Mouse (Mus musculus): Measurements from ENCODE around the gene U2af2. TPM values are rescaled to one million over a fixed set of nuclear protein-coding genes. Genes with fewer than 3 reads are reported as not detected.

Gene U2af2
- polyA plus RNA-seq, 1 experiment from 2014 or later = 115 TPM

- no peak for ATAC-seq (ENCODE audit: low FRiP score, low TSS enrichment)
- peaks cover 32% of the 10 kb centered on the region for H3K36me3 ChIP-seq (ENCODE audit: control insufficient read depth, insufficient read depth, low read length)
- no peaks in the 10 kb centered on the region for H3K27me3 ChIP-seq (ENCODE audit: control insufficient read depth, insufficient read depth, low read length)
- no peak overlapping the region for H3K4me2 ChIP-seq (ENCODE audit: low read length)
- no peak overlapping the region for H3K27ac ChIP-seq (replicated peaks; ENCODE audit: low read depth, low read length)
- DNase-seq = no peak
- WGBS = 95% methylated on average over 10 of the region's 10 CpGs
- no peaks in the 10 kb centered on the region for H3K4me1 ChIP-seq (ENCODE audit: control insufficient read depth, insufficient read depth, low read length)
- H3K4me3 ChIP-seq (replicated peaks; ENCODE audit: low read depth, low read length) = no peak overlapping the region
- H3K9ac ChIP-seq (replicated peaks; ENCODE audit: low read length) = no peak overlapping the region
- H3K9me3 ChIP-seq (ENCODE audit: control insufficient read depth, low read length) = no peaks in the 10 kb centered on the region
Observed at GRCm38 (mm10) chr7:5101066-5101663, 39.2 kb downstream of the U2af2 start.

DNA sequence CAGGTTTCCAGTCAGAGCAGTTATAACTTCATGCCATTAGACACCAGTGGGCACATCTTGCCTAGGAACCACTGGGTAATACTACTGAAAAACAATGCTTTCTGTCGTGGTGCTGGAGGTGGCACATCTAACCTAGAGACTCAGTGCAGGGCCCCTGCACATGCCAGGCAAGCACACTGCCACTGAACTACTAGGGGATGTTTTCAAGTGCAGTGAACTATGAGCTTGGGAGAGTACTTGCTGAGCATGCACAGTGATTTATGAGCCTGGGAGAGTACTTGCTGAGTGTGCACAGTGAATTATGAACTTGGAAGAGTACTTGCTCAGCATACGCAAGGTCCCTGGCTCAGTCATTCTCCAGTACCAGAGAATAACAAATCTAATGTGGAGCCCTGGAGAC, 40.6 kb downstream of the U2af2 start:
- Histone ChIP-seq H3K9ac (replicated peaks; ENCODE audit: low read length) (no peak overlapping the region), H3K4me3 (replicated peaks; ENCODE audit: low read depth, low read length) (no peak overlapping the region), H3K4me1 (ENCODE audit: control insufficient read depth, insufficient read depth, low read length) (no peaks in the 10 kb centered on the region), H3K36me3 (ENCODE audit: control insufficient read depth, insufficient read depth, low read length) (peaks cover 18% of the 10 kb centered on the region), H3K27ac (replicated peaks; ENCODE audit: low read depth, low read length) (no peak overlapping the region), H3K27me3 (ENCODE audit: control insufficient read depth, insufficient read depth, low read length) (no peaks in the 10 kb centered on the region), H3K4me2 (ENCODE audit: low read length) (no peak overlapping the region), H3K9me3 (ENCODE audit: control insufficient read depth, low read length) (no peaks in the 10 kb centered on the region)
- DNase-seq (no peak), ATAC-seq (ENCODE audit: low FRiP score, low TSS enrichment) (no peak)
- 88% methylated on average over 2 of the region's 2 CpGs for WGBS

GRCm38 (mm10) chr7:5108272-5108671, 46.3 kb downstream of the U2af2 start:
- no peaks in the 10 kb centered on the region for H3K4me1 ChIP-seq (ENCODE audit: control insufficient read depth, insufficient read depth, low read length)
- DNase-seq = no peak
- WGBS = 81% methylated on average over 4 of the region's 4 CpGs
- H3K9me3 ChIP-seq (ENCODE audit: control insufficient read depth, low read length) = no peaks in the 10 kb centered on the region
- ATAC-seq (ENCODE audit: low FRiP score, low TSS enrichment) = no peak
- no peak overlapping the region for H3K9ac ChIP-seq (replicated peaks; ENCODE audit: low read length)
- no peaks in the 10 kb centered on the region for H3K36me3 ChIP-seq (ENCODE audit: control insufficient read depth, insufficient read depth, low read length)
- no peak overlapping the region for H3K4me3 ChIP-seq (replicated peaks; ENCODE audit: low read depth, low read length)
- H3K4me2 ChIP-seq (ENCODE audit: low read length) = no peak overlapping the region
- H3K27me3 ChIP-seq (ENCODE audit: control insufficient read depth, insufficient read depth, low read length) = no peaks in the 10 kb centered on the region
- no peak overlapping the region for H3K27ac ChIP-seq (replicated peaks; ENCODE audit: low read depth, low read length)

DNA sequence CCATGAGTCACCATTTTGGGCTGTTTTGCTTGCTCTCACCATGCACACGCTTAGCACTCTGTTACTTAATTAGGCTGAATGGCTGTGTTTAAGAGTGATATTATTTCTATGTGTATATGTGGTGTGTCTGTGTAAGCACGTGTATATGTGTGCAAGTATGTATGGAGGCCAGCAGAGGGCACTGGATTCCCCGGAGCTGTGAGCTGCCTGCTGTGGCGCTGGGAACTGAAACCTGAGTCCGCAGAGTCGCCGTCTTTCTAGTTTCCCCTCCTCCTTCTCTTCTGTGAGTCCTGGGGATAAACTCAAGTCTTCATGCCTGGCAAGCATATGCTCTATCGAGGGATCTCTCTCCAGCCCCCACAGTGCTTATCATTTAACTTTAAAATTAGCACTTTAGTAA, 47.4 kb downstream of the U2af2 start:
- no peak overlapping the region for H3K27ac ChIP-seq (replicated peaks; ENCODE audit: low read depth, low read length)
- ATAC-seq (ENCODE audit: low FRiP score, low TSS enrichment) (no peak), DNase-seq (no peak)
- H3K4me3 ChIP-seq (replicated peaks; ENCODE audit: low read depth, low read length) = no peak overlapping the region
- H3K36me3 ChIP-seq (ENCODE audit: control insufficient read depth, insufficient read depth, low read length) = no peaks in the 10 kb centered on the region
- no peaks in the 10 kb centered on the region for H3K9me3 ChIP-seq (ENCODE audit: control insufficient read depth, low read length)
- no peak overlapping the region for H3K9ac ChIP-seq (replicated peaks; ENCODE audit: low read length)
- no peak overlapping the region for H3K4me2 ChIP-seq (ENCODE audit: low read length)
- no peaks in the 10 kb centered on the region for H3K27me3 ChIP-seq (ENCODE audit: control insufficient read depth, insufficient read depth, low read length)
- no peaks in the 10 kb centered on the region for H3K4me1 ChIP-seq (ENCODE audit: control insufficient read depth, insufficient read depth, low read length)
- WGBS = 78% methylated on average over 8 of the region's 8 CpGs

DNA sequence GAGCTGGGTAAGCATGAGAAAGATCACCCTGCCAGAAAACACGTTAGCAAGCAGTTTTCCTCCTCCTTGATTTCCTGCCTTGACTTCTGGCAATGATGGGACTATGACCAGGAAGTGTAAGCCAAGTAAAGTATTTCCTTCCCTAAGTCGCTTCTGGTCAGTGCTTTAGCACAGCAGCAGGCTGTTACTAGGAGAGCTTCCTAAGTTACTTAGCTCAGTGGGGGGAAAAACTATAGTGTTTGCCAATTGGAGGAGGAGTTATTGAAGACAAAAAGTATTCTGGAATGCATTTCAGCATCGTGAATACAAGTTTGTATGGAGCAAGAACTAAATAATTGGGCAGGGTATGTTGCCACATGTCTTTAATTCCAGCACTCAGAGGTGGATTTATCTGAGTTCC, 50.8 kb downstream of the U2af2 start:
- no peak for ATAC-seq (ENCODE audit: low FRiP score, low TSS enrichment)

GRCm38 (mm10) chr7:5116850-5117249, 54.9 kb downstream of the U2af2 start, which contains the start of gene Rfpl4:
TSS of gene Rfpl4 (minus strand) at chr7:5116950.
- H3K4me2 ChIP-seq (ENCODE audit: low read length) = no peak within 1 kb of the TSS
- no peaks in the 10 kb centered on the region for H3K9me3 ChIP-seq (ENCODE audit: control insufficient read depth, low read length)
- no peak for DNase-seq
- ATAC-seq (ENCODE audit: low FRiP score, low TSS enrichment) = no peak
- no peaks in the 10 kb centered on the region for H3K36me3 ChIP-seq (ENCODE audit: control insufficient read depth, insufficient read depth, low read length)
- no peak within 1 kb of the TSS for H3K27ac ChIP-seq (replicated peaks; ENCODE audit: low read depth, low read length)
- H3K27me3 ChIP-seq (ENCODE audit: control insufficient read depth, insufficient read depth, low read length) = no peaks in the 10 kb centered on the region
- no peak within 1 kb of the TSS for H3K9ac ChIP-seq (replicated peaks; ENCODE audit: low read length)
- H3K4me3 ChIP-seq (replicated peaks; ENCODE audit: low read depth, low read length) = no peak within 1 kb of the TSS
- no peaks in the 10 kb centered on the region for H3K4me1 ChIP-seq (ENCODE audit: control insufficient read depth, insufficient read depth, low read length)
- WGBS = 82% methylated on average over 3 of the region's 3 CpGs

More for the DNA sequence above, 50.8 kb downstream of the U2af2 start:
- Histone ChIP-seq H3K4me2 (ENCODE audit: low read length) (no peak overlapping the region), H3K27me3 (ENCODE audit: control insufficient read depth, insufficient read depth, low read length) (no peaks in the 10 kb centered on the region), H3K36me3 (ENCODE audit: control insufficient read depth, insufficient read depth, low read length) (no peaks in the 10 kb centered on the region), H3K4me1 (ENCODE audit: control insufficient read depth, insufficient read depth, low read length) (no peaks in the 10 kb centered on the region), H3K4me3 (replicated peaks; ENCODE audit: low read depth, low read length) (no peak overlapping the region), H3K9me3 (ENCODE audit: control insufficient read depth, low read length) (no peaks in the 10 kb centered on the region), H3K9ac (replicated peaks; ENCODE audit: low read length) (no peak overlapping the region), H3K27ac (replicated peaks; ENCODE audit: low read depth, low read length) (no peak overlapping the region)
- DNase-seq = no peak
- WGBS = 60% methylated on average over 3 of the region's 3 CpGs

DNA sequence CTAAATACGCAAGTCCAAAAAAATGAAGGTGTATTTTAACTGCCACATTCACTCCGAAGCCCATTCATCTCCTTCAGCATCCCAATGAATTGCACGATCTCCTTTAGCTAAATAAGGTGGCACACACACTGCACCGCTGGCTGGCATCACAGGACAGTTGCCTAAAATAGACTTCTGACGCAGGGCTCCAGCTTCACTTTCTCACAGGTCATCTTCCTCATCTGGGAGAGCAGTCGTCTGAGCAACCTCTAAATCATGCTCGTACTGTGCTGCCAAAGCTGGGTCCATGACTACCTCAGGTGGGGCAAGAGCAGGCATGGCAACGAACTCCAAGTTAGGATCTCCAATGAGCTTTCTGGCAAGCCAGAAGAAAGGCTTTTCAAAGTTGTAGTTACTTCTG, 63.1 kb downstream of the U2af2 start:
- Histone ChIP-seq H3K9me3 (ENCODE audit: control insufficient read depth, low read length) (no peaks in the 10 kb centered on the region), H3K27me3 (ENCODE audit: control insufficient read depth, insufficient read depth, low read length) (no peaks in the 10 kb centered on the region), H3K36me3 (ENCODE audit: control insufficient read depth, insufficient read depth, low read length) (no peaks in the 10 kb centered on the region), H3K4me3 (replicated peaks; ENCODE audit: low read depth, low read length) (no peak overlapping the region; the same call in 1 of the 2 replicates), H3K9ac (replicated peaks; ENCODE audit: low read length) (no peak overlapping the region), H3K27ac (replicated peaks; ENCODE audit: low read depth, low read length) (no peak overlapping the region), H3K4me2 (ENCODE audit: low read length) (no peak overlapping the region), H3K4me1 (ENCODE audit: control insufficient read depth, insufficient read depth, low read length) (no peaks in the 10 kb centered on the region)
- ATAC-seq (ENCODE audit: low FRiP score, low TSS enrichment) = no peak
- WGBS = 88% methylated on average over 8 of the region's 8 CpGs
- no peak for DNase-seq

GRCm38 (mm10) chr7:5125549-5126406, 63.8 kb downstream of the U2af2 start, which contains the start of gene Rasl2-9:
TSS of gene Rasl2-9 (minus strand) at chr7:5125950.
- peak; percentile 63; the same call in 1 of the 2 replicates for ATAC-seq (ENCODE audit: low FRiP score, low TSS enrichment)

More at GRCm38 (mm10) chr7:5125549-5126406, 63.8 kb downstream of the U2af2 start, which contains the start of gene Rasl2-9:
- peak; percentile 82 for DNase-seq
- H3K4me3 ChIP-seq (replicated peaks; ENCODE audit: low read depth, low read length) = peak within 1 kb of the TSS; percentile 30
- H3K27me3 ChIP-seq (ENCODE audit: control insufficient read depth, insufficient read depth, low read length) = no peaks in the 10 kb centered on the region
- peak within 1 kb of the TSS; percentile 59 for H3K4me2 ChIP-seq (ENCODE audit: low read length)
- WGBS = 19% methylated on average over 42 of the region's 42 CpGs
- H3K27ac ChIP-seq (replicated peaks; ENCODE audit: low read depth, low read length) = no peak within 1 kb of the TSS
- H3K36me3 ChIP-seq (ENCODE audit: control insufficient read depth, insufficient read depth, low read length) = no peaks in the 10 kb centered on the region
- no peaks in the 10 kb centered on the region for H3K4me1 ChIP-seq (ENCODE audit: control insufficient read depth, insufficient read depth, low read length)
- peak within 1 kb of the TSS; percentile 23 for H3K9ac ChIP-seq (replicated peaks; ENCODE audit: low read length)
- no peaks in the 10 kb centered on the region for H3K9me3 ChIP-seq (ENCODE audit: control insufficient read depth, low read length)
